Mouse (Mus musculus): ENCODE results near the gene Fam163a.

DNA sequence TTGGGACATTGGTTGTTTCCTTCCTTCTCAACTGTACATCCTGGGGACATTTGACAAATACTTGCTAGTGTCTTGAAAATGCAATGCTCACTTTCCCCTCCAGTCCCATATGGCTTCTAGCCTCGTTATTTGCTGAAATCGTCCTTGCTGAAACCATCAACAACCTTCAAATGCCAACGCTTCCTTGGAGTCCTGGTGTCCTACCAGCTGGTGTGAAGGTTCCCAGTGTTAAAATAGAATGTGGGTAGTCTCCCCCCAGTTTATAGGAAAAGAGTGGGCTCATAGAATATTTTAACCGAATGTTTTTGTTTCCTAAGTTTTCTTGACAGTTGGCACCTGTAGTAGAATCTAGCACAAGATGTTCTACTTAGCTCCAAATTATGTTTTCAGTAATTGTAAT is 7.2 kb downstream of the Fam163a start:
- TF ChIP-seq MAFK (IDR thresholded peaks at IDR 0.05; ENCODE audit: insufficient read depth, low read depth, low read length) (no peak), ZNF384 (IDR thresholded peaks at IDR 0.05; ENCODE audit: low read depth, low read length) (no peak), HCFC1 (IDR thresholded peaks at IDR 0.05; ENCODE audit: borderline replicate concordance, insufficient read depth, low read length) (no peak), ZC3H11A (IDR thresholded peaks at IDR 0.05; ENCODE audit: borderline replicate concordance, low read depth, low read length) (no peak)

Data from ES-E14 (cell line).